Mouse (Mus musculus) stomach, postnatal 0 days (tissue): Measurements from ENCODE around the gene Foxp1.

Source experiments
- CTCF ChIP-seq: IDR thresholded peaks from 2 replicates; pipeline ENCODE4 v1.5.1; 2016; ENCODE audit warnings: antibody characterized with exemption, low read depth, mild to moderate bottlenecking, moderate library complexity
- EP300 ChIP-seq: optimal IDR thresholded peaks from 2 replicates; pipeline ENCODE3; 2016; ENCODE audit warnings: antibody characterized with exemption

- TF ChIP-seq CTCF (no peak), EP300 (no peak)
These were observed 391.6 kb downstream of the Foxp1 start for GRCm38 (mm10) chr6:99130758-99131410.
